Mouse (Mus musculus): ENCODE results near the gene Pex14. TPM values are rescaled to one million over a fixed set of nuclear protein-coding genes. Genes with fewer than 3 reads are reported as not detected.
A peak's percentile ranks its signal among the peaks of the same experiment; 100 is the strongest.
"Not testable (repeated sequence)": the region's sequence is repeated elsewhere in the genome, so short reads cannot be mapped to it uniquely, and the experiment has no call there.

Pex14 gene
- total RNA-seq, 2 experiments from 2014 or later = 49.3 to 50.4 TPM

DNA sequence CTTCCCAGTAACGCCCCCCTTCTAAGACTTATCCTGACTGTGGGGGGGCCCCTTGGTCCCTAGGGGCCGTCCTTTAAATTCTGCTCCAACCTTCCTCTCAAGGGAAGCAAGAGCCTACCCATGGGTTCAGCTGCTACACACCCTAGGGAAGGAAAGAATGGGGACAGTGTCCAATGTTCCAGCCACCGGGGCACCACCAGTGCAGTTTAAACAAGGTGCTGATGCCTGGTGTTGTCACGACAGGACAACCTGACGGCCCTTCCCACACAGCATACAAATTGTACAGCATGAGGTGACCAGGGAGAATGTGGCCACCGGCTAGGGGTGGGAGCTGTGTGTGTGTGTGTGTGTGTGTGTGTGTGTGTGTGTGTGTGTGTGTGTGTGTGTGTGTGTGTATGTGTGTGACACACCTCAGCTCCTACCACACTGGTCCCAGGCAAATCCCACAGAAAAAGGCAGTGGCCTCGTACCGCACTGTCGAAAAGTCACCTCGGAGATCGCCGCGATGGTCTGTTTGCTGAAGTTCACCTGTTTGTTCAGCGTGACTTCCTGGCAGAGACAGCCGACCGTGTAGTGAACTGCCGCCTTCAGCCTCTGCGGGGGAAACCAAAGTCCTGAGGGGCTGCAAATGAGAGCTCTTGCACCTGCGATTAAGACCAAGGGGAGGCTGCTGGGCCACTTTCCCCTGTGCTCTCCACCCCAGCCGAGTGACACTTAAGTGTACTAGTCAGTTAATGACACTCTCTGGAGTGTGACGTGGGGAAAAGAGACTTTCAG, 32.3 kb upstream of the Pex14 start:
- Histone ChIP-seq H3K4me3 (no peak overlapping the region), H3K27ac (no peak overlapping the region)
- intact Hi-C loops (cut with DNase I) = no loop called here
- TF ChIP-seq CTCF (IDR thresholded peaks at IDR 0.05) = no peak
- no peak for DNase-seq (ENCODE audit: extremely low spot score in 1 of 2, low spot score in 2 of 2)

DNA sequence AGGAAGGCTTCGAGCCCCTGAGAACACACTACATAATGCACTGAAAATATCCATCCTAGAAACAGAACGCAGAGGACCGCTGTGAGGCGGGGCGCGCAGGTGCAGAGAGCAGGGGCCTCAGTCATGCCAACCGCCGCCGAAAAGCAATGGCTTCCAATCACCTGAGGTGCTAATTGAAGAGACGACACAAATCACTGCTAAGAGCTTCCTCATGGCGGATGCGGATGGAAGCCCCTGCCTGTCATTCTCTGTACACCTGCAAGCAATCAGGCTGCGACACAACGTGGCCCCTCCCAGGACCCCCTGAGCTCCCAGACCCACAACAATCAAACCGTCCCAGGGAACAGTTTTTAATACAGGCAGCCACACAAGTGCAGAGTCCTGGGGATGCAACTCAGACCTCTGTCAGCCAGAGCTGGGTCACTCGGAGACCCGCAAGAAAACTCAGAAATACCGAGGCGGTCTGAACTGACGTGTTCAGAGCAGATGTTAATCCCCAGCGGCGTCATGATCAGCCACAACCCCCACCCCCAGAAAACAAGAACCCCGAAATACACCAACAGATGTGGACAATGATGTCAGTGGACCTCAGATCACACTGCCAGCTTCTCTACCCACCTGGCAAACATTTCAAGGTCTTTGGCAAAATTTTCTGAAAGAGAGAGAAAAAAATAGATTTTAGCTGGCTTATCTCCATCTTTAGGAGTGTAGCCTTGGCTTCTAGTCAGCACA, 31.5 kb upstream of the Pex14 start:
- intact Hi-C loops (cut with DNase I) = no loop called here
- no peak overlapping the region for H3K4me3 ChIP-seq
- DNase-seq (ENCODE audit: extremely low spot score in 1 of 2, low spot score in 2 of 2) = no peak
- H3K27ac ChIP-seq = no peak overlapping the region
- TF ChIP-seq CTCF (IDR thresholded peaks at IDR 0.05) = no peak

GRCm38 (mm10) chr4:149128467-149128866, 28.8 kb upstream of the Pex14 start:
- DNase-seq (ENCODE audit: extremely low spot score in 1 of 2, low spot score in 2 of 2) = peak in 1 of 2 experiments; percentile 31
- no peak for TF ChIP-seq CTCF (IDR thresholded peaks at IDR 0.05)
- Histone ChIP-seq H3K4me3 (no peak overlapping the region), H3K27ac (no peak overlapping the region)
- intact Hi-C loops (cut with DNase I) = no loop called here

- TF ChIP-seq CTCF (IDR thresholded peaks at IDR 0.05) = no peak
- no peak within 1 kb of the TSS for H3K4me3 ChIP-seq
- DNase-seq (ENCODE audit: extremely low spot score in 1 of 2, low spot score in 2 of 2) = no peak
- intact Hi-C loops (cut with DNase I) = no loop called here
- H3K27ac ChIP-seq = no peak within 1 kb of the TSS
Observed at GRCm38 (mm10) chr4:149126663-149127062, 27.0 kb upstream of the Pex14 start, which contains the start of gene Cort. TSS of gene Cort (minus strand) at chr4:149126763.

- no peak overlapping the region for H3K4me3 ChIP-seq
- intact Hi-C loops (cut with DNase I) = no loop called here
- TF ChIP-seq CTCF (IDR thresholded peaks at IDR 0.05) = no peak
- no peak overlapping the region for H3K27ac ChIP-seq
- no peak for DNase-seq (ENCODE audit: extremely low spot score in 1 of 2, low spot score in 2 of 2)
Observed at GRCm38 (mm10) chr4:149126115-149126509, 26.4 kb upstream of the Pex14 start.

DNA sequence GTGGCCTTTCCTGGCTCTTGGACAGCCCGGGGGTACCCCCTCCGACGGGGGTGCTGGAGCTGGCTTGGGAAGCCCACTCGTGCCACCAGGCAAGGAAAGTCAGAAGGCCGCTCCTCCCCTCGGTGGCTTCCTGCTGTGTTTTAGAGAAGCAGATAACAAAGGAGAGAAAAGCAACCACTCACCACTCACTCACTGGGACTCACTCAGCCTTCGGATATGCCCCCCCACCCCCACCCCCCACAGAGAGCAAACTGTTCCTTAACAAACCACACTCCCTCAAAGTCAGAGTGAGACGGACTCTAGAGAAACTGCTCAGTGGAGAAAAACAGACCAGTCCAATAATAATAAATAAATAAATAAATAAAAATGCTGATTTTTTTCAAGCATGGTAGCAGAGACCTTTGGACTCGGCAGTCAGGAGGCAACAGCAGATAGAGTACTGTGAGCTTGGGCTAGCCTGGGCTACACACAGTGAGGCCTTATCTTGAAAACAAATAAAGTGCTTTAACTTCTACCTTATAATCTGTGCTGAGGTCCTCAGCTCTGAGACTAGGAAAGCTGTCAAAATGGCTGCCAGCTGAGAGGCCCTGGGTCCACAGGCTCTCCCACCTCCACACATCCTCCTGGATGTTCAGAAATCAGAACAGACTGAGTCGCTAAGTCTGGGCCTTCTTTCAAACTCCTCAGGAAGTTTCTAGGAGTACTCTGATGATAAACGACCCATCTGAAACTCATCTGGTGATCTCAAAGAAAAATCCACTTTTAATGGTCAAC, 25.9 kb upstream of the Pex14 start:
- no peak for TF ChIP-seq CTCF (IDR thresholded peaks at IDR 0.05)
- H3K27ac ChIP-seq = no peak overlapping the region
- no peak overlapping the region for H3K4me3 ChIP-seq
- intact Hi-C loops (cut with DNase I) = no loop called here
- DNase-seq (ENCODE audit: extremely low spot score in 1 of 2, low spot score in 2 of 2) = no peak

- H3K4me3 ChIP-seq = no peak overlapping the region
- no peak overlapping the region for H3K27ac ChIP-seq
- intact Hi-C loops (cut with DNase I) = no loop called here
- no peak for DNase-seq (ENCODE audit: extremely low spot score in 1 of 2, low spot score in 2 of 2)
- TF ChIP-seq CTCF (IDR thresholded peaks at IDR 0.05) = no peak
Observed at GRCm38 (mm10) chr4:149123432-149123831, 23.8 kb upstream of the Pex14 start.

GRCm38 (mm10) chr4:149119978-149120562, 20.4 kb upstream of the Pex14 start:
- H3K4me3 ChIP-seq; H3K27ac ChIP-seq; intact Hi-C loops (cut with DNase I); DNase-seq (ENCODE audit: extremely low spot score in 1 of 2, low spot score in 2 of 2): not testable (repeated sequence)

DNA sequence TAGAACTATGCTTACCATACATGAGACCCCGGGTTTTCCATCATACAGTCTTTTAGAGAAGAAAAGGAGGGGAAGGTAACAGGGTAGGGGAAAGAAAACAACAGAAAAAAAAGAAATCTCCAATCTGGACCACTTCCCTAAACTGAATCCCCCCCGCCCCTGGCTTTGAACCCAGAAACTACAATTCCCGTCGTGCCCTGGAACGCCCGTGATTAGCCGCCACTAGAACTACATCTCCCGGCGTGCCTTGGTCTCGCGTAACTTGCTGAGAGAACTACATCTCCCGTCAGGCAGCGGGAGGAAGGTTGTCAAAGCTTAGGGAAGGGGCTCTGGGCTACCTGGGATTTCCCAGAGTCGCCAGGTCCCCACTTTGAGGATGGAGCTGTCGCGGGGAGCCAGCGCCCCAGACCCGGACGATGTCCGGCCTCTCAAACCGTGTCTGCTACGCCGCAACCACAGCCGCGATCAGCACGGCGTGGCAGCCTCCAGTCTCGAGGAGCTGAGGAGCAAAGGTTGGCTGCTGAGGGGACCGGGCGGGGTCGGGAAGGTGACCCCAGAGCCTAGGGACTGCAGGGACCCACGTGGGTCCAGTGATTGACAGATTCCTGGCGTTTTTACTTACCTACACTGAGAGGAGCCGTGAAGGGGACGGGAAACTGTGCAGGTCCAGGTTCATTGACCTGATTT, 4.3 kb upstream of the Pex14 start, which contains the start of gene Dffa:
Gene Dffa (plus strand): TSS at position 272 of the 687 bp plus-strand sequence.
- intact Hi-C loops (cut with DNase I) = no loop called here
- Histone ChIP-seq H3K27ac (peak within 1 kb of the TSS; percentile 58), H3K4me3 (peak within 1 kb of the TSS; percentile 78)
- TF ChIP-seq CTCF (IDR thresholded peaks at IDR 0.05) = peak; percentile 44
- peak; percentile 90 to 92 for DNase-seq (ENCODE audit: extremely low spot score in 1 of 2, low spot score in 2 of 2)

- TF ChIP-seq CTCF (IDR thresholded peaks at IDR 0.05) = no peak
- H3K27ac ChIP-seq = no peak overlapping the region
- DNase-seq (ENCODE audit: extremely low spot score in 1 of 2, low spot score in 2 of 2) = no peak
- H3K4me3 ChIP-seq = no peak overlapping the region
- intact Hi-C loops (cut with DNase I) = no loop called here
Observed at GRCm38 (mm10) chr4:149101456-149101855, 1.8 kb upstream of the Pex14 start.

DNA sequence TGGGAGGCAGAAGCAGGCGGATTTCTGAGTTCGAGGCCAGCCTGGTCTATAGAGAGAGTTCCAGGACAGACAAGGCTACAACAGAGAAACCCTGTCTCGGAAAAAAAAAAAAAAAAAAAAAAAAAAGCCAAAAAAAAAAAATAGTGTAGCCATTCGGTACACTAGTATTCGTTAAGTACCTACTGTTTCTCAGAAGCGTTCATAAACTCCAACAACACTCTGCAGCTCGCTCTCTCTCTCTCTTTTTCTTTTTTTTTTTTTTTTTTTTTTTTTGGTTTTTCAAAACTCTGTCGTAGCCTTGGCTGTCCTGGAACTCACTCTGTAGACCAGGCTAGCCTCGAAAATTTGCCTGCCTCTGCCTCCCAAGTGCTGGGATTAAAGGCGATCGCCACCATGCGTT, 773 bp upstream of the Pex14 start:
- DNase-seq (ENCODE audit: extremely low spot score in 1 of 2, low spot score in 2 of 2); H3K27ac ChIP-seq; H3K4me3 ChIP-seq; intact Hi-C loops (cut with DNase I): not testable (repeated sequence)
